Mouse (Mus musculus): ENCODE measurements around the gene Spint5. TPM values are rescaled to one million over a fixed set of nuclear protein-coding genes. Genes with fewer than 3 reads are reported as not detected.
"Not testable (repeated sequence)": the region's sequence is repeated elsewhere in the genome, so short reads cannot be mapped to it uniquely, and the experiment has no call there.

The Spint5 gene
- polyA plus RNA-seq, 1 experiment from 2014 or later, result not detected

DNA sequence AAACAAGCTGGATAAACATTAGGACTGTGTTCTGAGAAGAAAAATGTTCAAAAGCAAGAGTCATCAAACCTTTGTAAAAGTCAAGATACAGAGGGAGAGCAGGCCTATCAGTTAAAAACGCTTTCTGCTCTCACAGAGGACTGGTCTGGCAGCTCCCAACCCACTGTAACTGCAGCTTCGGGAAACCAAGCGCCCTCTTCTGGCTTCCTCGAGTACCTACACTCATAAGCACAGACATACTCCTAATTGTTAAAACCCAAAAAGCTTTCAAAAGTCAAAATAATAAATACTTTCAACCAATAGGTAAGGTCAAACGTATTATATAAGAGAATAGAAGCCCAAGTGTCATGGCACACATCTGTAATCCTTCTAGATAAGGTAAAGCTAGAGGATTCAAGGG is 10.9 kb upstream of the Spint5 start:
- no peak overlapping the region for H3K4me3 ChIP-seq
- WGBS, result 81% methylated on average over 5 of the region's 5 CpGs
- H3K36me3 ChIP-seq, result no peaks in the 10 kb centered on the region

DNA sequence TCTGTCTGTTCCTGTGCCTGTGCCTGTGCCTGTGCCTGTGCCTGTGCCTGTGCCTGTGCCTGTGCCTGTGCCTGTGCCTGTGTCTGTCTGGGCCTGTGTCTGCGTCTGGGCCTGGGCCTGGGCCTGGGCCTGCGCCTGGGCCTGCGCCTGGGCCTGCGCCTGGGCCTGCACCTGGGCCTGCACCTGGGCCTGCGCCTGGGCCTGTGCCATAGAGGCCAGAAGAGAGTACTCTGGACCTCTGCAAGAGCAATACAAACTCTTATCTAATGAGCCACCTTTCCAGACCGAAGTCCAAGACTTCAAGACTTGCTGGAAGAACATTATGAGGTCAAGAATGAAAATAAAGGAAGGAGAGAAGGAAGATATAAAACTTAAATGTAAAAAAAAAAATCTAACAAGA is 9.8 kb upstream of the Spint5 start:
- Histone ChIP-seq H3K27ac (no peak overlapping the region), H3K4me1 (no peaks in the 10 kb centered on the region), H3K4me3 (no peak overlapping the region), H3K4me2 (no peak overlapping the region), H3K9me3 (no peaks in the 10 kb centered on the region), H3K27me3 (no peaks in the 10 kb centered on the region), H3K36me3 (no peaks in the 10 kb centered on the region), H3K9ac (no peak overlapping the region)
- ATAC-seq (ENCODE audit: insufficient number of reproducible peaks, low FRiP score, low TSS enrichment, low read depth), result no peak
- WGBS, result 89% methylated on average over 6 of the region's 6 CpGs

More for the DNA sequence above, 10.9 kb upstream of the Spint5 start:
- H3K4me2 ChIP-seq, result no peak overlapping the region
- no peaks in the 10 kb centered on the region for H3K9me3 ChIP-seq
- no peak for ATAC-seq (ENCODE audit: insufficient number of reproducible peaks, low FRiP score, low TSS enrichment, low read depth)
- no peak overlapping the region for H3K27ac ChIP-seq
- no peaks in the 10 kb centered on the region for H3K27me3 ChIP-seq
- no peak overlapping the region for H3K9ac ChIP-seq
- no peaks in the 10 kb centered on the region for H3K4me1 ChIP-seq

DNA sequence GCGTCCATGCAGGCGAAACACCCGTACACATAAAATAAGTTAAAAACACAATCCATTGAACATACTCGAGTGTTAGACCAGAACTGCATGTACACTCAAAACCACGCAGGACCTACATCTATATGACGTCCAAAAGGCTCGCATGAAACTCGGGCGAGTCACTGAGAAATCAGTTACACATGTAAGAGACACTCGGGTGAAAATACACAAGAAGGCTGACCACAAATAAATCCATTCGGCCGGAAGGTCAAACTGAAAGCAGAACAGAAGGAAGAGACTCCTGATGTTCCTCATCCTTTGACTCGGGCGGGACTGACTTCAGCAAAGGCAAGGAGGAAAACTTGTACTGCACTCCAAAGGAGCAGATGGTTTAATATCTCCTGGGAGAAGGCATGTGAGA is 9.1 kb upstream of the Spint5 start:
- Histone ChIP-seq H3K4me3 (no peak overlapping the region), H3K9me3 (no peaks in the 10 kb centered on the region), H3K27me3 (no peaks in the 10 kb centered on the region), H3K9ac (no peak overlapping the region), H3K4me1 (no peaks in the 10 kb centered on the region), H3K36me3 (no peaks in the 10 kb centered on the region), H3K4me2 (no peak overlapping the region), H3K27ac (no peak overlapping the region)
- ATAC-seq (ENCODE audit: insufficient number of reproducible peaks, low FRiP score, low TSS enrichment, low read depth), result no peak
- 84% methylated on average over 14 of the region's 14 CpGs for whole genome bisulfite sequencing

DNA sequence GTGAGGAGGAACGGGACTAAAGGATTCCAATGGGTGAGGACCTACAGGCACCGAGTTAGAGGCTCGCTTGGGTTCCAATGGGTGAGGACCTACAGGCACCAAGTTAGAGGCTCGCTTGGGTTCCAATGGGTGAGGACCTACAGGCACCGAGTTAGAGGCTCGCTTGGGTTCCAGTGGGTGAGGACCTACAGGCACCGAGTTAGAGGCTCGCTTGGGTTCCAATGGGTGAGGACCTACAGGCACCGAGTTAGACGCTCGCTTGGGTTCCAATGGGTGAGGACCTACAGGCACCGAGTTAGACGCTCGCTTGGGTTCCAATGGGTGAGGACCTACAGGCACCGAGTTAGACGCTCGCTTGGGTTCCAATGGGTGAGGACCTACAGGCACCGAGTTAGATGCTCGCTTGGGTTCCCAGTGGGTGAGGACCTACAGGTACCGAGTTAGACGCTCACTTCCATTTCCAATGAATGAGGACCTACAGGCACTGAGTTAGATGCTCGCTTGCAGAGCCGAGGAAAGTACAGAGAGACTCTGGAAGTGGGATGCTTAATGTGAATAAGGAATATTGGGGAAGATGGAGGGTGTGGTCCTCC is 1.2 kb downstream of the Spint5 start:
- H3K9ac ChIP-seq; H3K9me3 ChIP-seq; H3K4me3 ChIP-seq; ATAC-seq (ENCODE audit: insufficient number of reproducible peaks, low FRiP score, low TSS enrichment, low read depth); H3K36me3 ChIP-seq; H3K27me3 ChIP-seq; H3K4me1 ChIP-seq; H3K27ac ChIP-seq; H3K4me2 ChIP-seq: not testable (repeated sequence)
- 90% methylated on average over 23 of the region's 23 CpGs for WGBS

DNA sequence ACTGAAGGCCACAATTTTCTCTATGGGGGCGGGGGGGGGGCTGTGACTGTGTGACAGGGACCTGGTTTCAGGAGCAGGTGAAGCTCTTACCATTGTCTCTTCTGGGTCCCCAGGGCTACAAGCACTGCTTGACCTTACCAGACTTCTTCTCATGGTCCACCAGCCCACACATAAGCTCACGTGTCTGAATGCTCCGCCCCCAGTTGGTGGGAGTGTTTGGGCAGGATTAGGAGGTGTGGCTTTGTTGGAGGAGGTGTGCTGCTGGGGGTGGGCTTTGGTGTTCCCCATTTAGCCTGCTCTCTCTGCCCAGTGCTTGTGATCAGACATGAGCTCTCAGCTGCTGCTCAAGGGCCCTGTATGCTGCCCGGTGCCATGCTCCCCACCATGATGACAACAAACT is 8.2 kb downstream of the Spint5 start:
- Histone ChIP-seq H3K4me2 (no peak overlapping the region), H3K4me3 (no peak overlapping the region), H3K9ac (no peak overlapping the region), H3K9me3 (no peaks in the 10 kb centered on the region), H3K4me1 (no peaks in the 10 kb centered on the region), H3K36me3 (no peaks in the 10 kb centered on the region), H3K27me3 (no peaks in the 10 kb centered on the region), H3K27ac (no peak overlapping the region)
- 0 out of 2 replicates have a peak, but pooled peaks have one; percentile 30 for ATAC-seq (ENCODE audit: insufficient number of reproducible peaks, low FRiP score, low TSS enrichment, low read depth)
- WGBS, result 70% methylated on average over 4 of the region's 4 CpGs

DNA sequence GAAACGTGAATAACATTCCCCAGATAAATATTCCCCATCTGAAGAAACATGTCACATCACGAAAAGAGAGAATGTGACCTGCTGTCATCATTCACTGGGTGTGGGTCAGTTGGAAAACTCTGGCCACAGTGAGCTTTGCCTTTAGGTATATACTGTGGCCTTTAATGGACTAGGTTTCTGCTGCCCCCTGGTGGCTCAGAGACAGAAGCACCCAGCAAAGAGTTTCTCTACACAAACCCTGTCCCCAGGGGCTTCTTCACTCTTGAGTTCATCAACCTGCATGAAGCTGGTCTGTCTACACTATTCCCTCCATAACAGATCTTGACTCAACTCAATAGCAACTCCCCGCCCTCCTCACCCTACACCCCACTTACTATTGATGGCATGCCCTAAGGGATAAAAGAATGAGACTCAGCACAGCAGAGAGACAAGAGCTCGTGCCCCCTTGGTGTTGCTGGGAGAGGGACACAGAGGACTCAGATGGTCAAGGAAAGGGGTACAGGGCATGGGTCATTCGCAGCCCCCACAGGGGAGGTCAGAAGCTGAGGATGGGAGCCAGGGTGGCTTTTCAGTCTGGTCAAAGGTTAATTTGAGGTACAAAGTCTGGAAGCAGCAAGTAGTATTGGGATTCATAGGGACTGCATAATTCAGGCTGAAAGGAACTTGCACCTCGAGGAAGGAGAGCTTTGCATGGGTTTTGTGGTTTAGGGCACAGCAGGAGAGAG is 11.0 kb downstream of the Spint5 start:
- no peak overlapping the region for H3K9ac ChIP-seq
- no peak overlapping the region for H3K4me2 ChIP-seq
- H3K9me3 ChIP-seq, result no peaks in the 10 kb centered on the region
- 16% methylated on average over 6 of the region's 6 CpGs for whole genome bisulfite sequencing
- no peaks in the 10 kb centered on the region for H3K27me3 ChIP-seq
- H3K4me1 ChIP-seq, result no peaks in the 10 kb centered on the region
- H3K36me3 ChIP-seq, result no peaks in the 10 kb centered on the region
- H3K27ac ChIP-seq, result no peak overlapping the region
- ATAC-seq (ENCODE audit: insufficient number of reproducible peaks, low FRiP score, low TSS enrichment, low read depth), result no peak
- no peak overlapping the region for H3K4me3 ChIP-seq

DNA sequence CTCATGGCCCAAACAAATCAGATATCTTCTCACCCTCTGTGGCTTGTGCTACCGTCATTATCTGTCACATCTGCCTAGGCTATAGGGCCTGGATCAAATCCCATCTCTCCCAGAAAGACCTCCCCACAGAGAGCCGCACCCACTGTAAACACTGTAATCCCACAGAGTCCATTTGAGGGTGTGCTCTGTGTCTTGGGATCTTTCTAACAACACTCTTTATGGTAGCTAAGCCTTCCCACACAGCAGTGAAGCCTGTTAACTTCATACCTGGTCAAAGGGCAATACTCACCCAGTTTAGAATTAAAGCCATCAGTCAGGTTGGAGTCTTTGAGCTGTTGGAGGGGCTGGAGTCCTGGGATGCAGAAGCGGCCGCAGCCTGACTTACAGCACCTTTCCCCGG is 16.6 kb downstream of the Spint5 start:
- no peak overlapping the region for H3K9ac ChIP-seq
- no peak overlapping the region for H3K27ac ChIP-seq
- no peaks in the 10 kb centered on the region for H3K9me3 ChIP-seq
- no peak for ATAC-seq (ENCODE audit: insufficient number of reproducible peaks, low FRiP score, low TSS enrichment, low read depth)
- no peaks in the 10 kb centered on the region for H3K27me3 ChIP-seq
- H3K36me3 ChIP-seq, result no peaks in the 10 kb centered on the region
- no peak overlapping the region for H3K4me3 ChIP-seq
- WGBS, result 67% methylated on average over 5 of the region's 5 CpGs
- H3K4me2 ChIP-seq, result no peak overlapping the region
- H3K4me1 ChIP-seq, result no peaks in the 10 kb centered on the region

DNA sequence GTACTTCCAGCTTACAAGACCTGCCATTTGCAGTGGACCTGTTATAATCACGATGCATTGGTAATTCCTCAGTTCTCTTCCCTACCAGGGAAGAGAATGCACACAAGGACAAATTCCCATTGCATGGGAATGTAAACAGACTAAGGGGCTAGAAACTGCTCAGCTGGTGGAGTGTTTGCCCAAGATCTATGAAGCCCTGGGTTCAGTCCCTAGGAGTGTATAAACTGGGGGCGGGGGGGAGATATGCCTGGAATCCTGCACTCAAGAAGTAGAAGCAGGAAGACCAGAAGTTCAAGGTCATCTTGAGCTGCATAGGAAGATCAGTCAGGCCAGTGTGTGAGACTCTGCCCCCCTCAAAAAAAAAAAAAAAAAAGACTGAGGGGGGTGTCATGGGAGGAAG is 18.2 kb downstream of the Spint5 start:
- no peak overlapping the region for H3K4me2 ChIP-seq
- H3K4me3 ChIP-seq, result no peak overlapping the region
- no peaks in the 10 kb centered on the region for H3K4me1 ChIP-seq
- no peak overlapping the region for H3K9ac ChIP-seq
- no peak overlapping the region for H3K27ac ChIP-seq
- H3K9me3 ChIP-seq, result no peaks in the 10 kb centered on the region
- H3K27me3 ChIP-seq, result no peaks in the 10 kb centered on the region
- ATAC-seq (ENCODE audit: insufficient number of reproducible peaks, low FRiP score, low TSS enrichment, low read depth), result no peak
- 93% methylated on average over 2 of the region's 2 CpGs for WGBS
- H3K36me3 ChIP-seq, result no peaks in the 10 kb centered on the region

DNA sequence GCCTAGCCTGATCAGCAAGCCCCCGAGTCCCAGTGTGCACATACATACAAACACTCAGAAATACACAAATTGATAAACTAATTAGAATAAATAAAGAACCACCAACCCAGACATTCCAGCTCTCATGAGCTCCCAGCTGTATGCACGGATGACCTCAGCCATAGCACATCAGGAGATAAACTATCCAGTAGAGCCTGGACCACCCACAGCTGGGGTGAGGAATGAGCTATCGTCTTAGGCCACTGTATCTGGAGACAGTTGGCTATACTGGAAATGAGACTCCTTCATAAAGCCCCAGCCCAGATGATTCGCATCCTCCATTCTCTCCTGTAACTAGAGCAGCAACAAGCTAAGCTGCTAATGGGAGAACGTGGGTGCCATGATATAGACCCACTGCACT is 19.7 kb downstream of the Spint5 start:
- Histone ChIP-seq H3K36me3 (no peaks in the 10 kb centered on the region), H3K4me1 (no peaks in the 10 kb centered on the region), H3K4me3 (no peak overlapping the region), H3K9me3 (no peaks in the 10 kb centered on the region), H3K27ac (no peak overlapping the region), H3K27me3 (no peaks in the 10 kb centered on the region), H3K9ac (no peak overlapping the region), H3K4me2 (no peak overlapping the region)
- 83% methylated on average over 5 of the region's 5 CpGs for WGBS
- no peak for ATAC-seq (ENCODE audit: insufficient number of reproducible peaks, low FRiP score, low TSS enrichment, low read depth)

DNA sequence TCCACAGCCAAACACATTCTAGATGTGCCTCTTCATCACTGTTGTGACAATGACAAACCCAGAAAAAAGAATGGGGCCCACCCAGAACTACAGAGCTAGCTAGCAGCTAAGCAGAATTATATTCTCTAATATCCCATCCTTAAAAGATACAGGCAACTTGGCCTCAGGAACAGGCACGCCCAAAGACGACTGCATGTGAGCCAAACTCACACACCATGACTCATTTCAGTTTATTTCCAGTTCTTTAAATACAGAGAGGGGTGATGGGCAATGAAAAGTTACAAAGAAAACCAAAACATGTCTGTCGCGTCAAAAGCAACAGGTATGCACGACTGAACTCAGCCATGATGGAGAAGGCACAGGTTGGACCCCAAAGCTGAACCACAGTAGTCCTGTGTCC is 20.3 kb downstream of the Spint5 start:
- no peak overlapping the region for H3K4me3 ChIP-seq
- no peak overlapping the region for H3K9ac ChIP-seq
- no peak for ATAC-seq (ENCODE audit: insufficient number of reproducible peaks, low FRiP score, low TSS enrichment, low read depth)
- H3K27me3 ChIP-seq, result no peaks in the 10 kb centered on the region
- H3K4me1 ChIP-seq, result no peaks in the 10 kb centered on the region; the same call in 1 of the 2 replicates
- no peak overlapping the region for H3K4me2 ChIP-seq
- no peaks in the 10 kb centered on the region for H3K9me3 ChIP-seq
- WGBS, result 79% methylated on average over 5 of the region's 5 CpGs
- H3K36me3 ChIP-seq, result no peaks in the 10 kb centered on the region
- H3K27ac ChIP-seq, result 0 out of 2 replicates have a peak overlapping the region, but pooled peaks have one; percentile 7

DNA sequence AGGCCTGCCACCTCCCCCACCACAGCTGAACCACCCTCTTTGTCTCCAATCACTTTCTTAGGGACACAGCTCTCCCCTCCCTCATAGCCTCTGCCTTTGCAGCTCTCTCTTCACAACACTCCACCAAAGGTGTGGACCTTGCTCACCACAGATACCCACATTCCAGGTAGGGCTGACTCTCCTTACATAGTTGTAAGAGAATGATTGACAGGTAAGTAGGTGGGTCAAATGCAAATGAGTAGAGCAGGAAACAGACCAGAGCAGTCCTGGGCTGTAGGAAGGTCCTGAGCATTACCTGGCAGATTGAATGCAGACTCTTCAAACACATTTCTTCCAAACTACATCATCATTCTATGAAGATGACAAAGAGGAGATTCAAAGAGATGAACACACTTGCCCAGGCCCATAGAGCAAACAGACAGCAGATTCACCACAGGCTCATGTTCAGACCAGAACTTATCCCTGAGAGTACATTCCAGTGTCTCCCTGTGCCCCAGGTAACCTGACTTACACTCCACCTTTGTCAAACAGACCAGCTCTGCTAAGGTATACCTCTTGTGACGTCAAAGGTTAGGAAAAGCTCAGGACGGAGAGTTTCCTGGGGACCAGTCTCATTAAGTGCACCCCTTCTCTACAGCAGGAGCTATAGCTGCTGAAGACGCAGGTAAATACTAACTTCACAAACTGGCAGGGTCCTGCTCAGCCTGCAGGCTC is 22.4 kb downstream of the Spint5 start:
- no peak overlapping the region for H3K4me2 ChIP-seq
- 57% methylated on average over 3 of the region's 3 CpGs for WGBS
- H3K27me3 ChIP-seq, result no peaks in the 10 kb centered on the region
- no peak overlapping the region for H3K4me3 ChIP-seq
- H3K9me3 ChIP-seq, result no peaks in the 10 kb centered on the region
- H3K36me3 ChIP-seq, result no peaks in the 10 kb centered on the region
- H3K4me1 ChIP-seq, result no peaks in the 10 kb centered on the region; the same call in 1 of the 2 replicates
- ATAC-seq (ENCODE audit: insufficient number of reproducible peaks, low FRiP score, low TSS enrichment, low read depth), result no peak
- H3K27ac ChIP-seq, result no peak overlapping the region
- no peak overlapping the region for H3K9ac ChIP-seq

DNA sequence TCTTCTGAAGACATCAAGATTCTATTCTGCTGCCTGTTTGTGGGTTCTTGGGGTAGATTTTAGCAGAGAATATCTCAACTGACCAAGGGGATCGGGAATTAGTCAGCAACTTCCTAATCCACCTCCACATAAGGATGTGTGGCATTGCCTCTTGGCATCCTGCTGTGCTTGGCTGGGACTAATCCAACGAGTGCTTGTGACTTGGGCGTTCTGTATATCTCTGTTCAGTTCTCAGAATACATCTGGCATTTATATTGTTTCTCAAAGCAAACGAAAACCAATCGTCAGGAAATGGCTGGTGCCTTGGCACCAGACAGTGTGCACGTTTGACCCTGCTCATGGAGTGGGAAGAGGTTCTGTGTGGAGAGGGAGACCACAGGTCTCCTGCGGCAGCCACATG is 24.8 kb downstream of the Spint5 start:
- H3K27me3 ChIP-seq, result no peaks in the 10 kb centered on the region
- no peak for ATAC-seq (ENCODE audit: insufficient number of reproducible peaks, low FRiP score, low TSS enrichment, low read depth)
- H3K4me1 ChIP-seq, result peaks cover 4% of the 10 kb centered on the region; the same call in 1 of the 2 replicates
- H3K4me2 ChIP-seq, result no peak overlapping the region
- no peaks in the 10 kb centered on the region for H3K36me3 ChIP-seq
- H3K9me3 ChIP-seq, result no peaks in the 10 kb centered on the region
- H3K9ac ChIP-seq, result no peak overlapping the region
- no peak overlapping the region for H3K27ac ChIP-seq
- WGBS, result 38% methylated on average over 7 of the region's 7 CpGs
- H3K4me3 ChIP-seq, result no peak overlapping the region

Data from limb, embryonic 15.5 days (tissue).